Mouse (Mus musculus) hindbrain, embryonic 11.5 days (tissue): ENCODE measurements around the gene Mdm4. TPM values are rescaled to one million over a fixed set of nuclear protein-coding genes. Genes with fewer than 3 reads are reported as not detected.

Experiments used
- ATAC-seq: fragments of 200-750 bp; cut with Nextera tagmentation; 2 replicates; pipeline ENCODE4 v1.8.0; 2017; ENCODE audit warnings: mild to moderate bottlenecking, moderate TSS enrichment, moderate library complexity; ENCODE audit not compliant: low FRiP score
- DNase-seq: peaks from one replicate; pipeline ENCODE4 v3.0.0-alpha.2; 2015; ENCODE audit warnings: low spot score
- H3K27ac ChIP-seq: fragments of 300-500 bp; sonication (generic); 2 replicates; pipeline ENCODE4 v1.5.1; 2014; ENCODE audit warnings: mild to moderate bottlenecking, low read depth, low read length
- H3K27me3 ChIP-seq: fragments of 300-500 bp; sonication (generic); 2 replicates; pipeline ENCODE4 v1.6.1; 2014; ENCODE audit warnings: mild to moderate bottlenecking, low read length, moderate library complexity, mixed read lengths; ENCODE audit not compliant: control insufficient read depth, insufficient read depth
- H3K36me3 ChIP-seq: fragments of 300-500 bp; sonication (generic); 2 replicates; pipeline ENCODE4 v1.6.1; 2014; ENCODE audit warnings: mild to moderate bottlenecking, low read length, moderate library complexity, mixed read lengths; ENCODE audit not compliant: control insufficient read depth, insufficient read depth
- H3K4me1 ChIP-seq: fragments of 300-500 bp; sonication (generic); replicated peaks from 2 replicates; pipeline ENCODE4 v1.6.1; 2014; ENCODE audit warnings: low read length, mixed read lengths; ENCODE audit not compliant: control insufficient read depth, insufficient read depth
- H3K4me2 ChIP-seq: fragments of 300-500 bp; sonication (generic); replicated peaks from 2 replicates; pipeline ENCODE4 v1.6.1; 2014; ENCODE audit warnings: mild to moderate bottlenecking, low read depth, low read length
- H3K4me3 ChIP-seq: fragments of 300-500 bp; sonication (generic); 2 replicates; pipeline ENCODE4 v1.5.1; 2014; ENCODE audit warnings: low read depth, low read length
- H3K9ac ChIP-seq: fragments of 300-500 bp; sonication (generic); 2 replicates; pipeline ENCODE4 v1.6.1; 2014; ENCODE audit warnings: low read depth, low read length
- H3K9me3 ChIP-seq: fragments of 300-500 bp; sonication (generic); 2 replicates; pipeline ENCODE4 v1.6.1; 2016; ENCODE audit warnings: low read length; ENCODE audit not compliant: control insufficient read depth
- WGBS: fragments of 180-500 bp; shearing (Covaris S2); extraction: QIAGEN DNeasy Blood & Tissue Kit; methylation state at CpG from one replicate; pipeline ENCODE4 v1.1.7; 2014; 5-methylcytosine and 5-hydroxymethylcytosine counted together
- polyA plus RNA-seq: library from polyadenylated mRNA; unstranded; fragments of >200 nt; fragmentation: Nextera tagmentation; extraction: Ambion mirVana; gene quantifications from 2 replicates; pipeline ENCODE4 v1.2.1, GENCODE M21; 2014

Mdm4 gene
- polyA plus RNA-seq, 1 experiment from 2014 or later = 61.7 TPM

- 0 out of 2 replicates have a peak, but pooled peaks cover 3% of the 10 kb centered on the region for H3K36me3 ChIP-seq
These were observed 10.0 kb downstream of the Mdm4 start for GRCm38 (mm10) chr1:133020137-133020894.

GRCm38 (mm10) chr1:133019312-133019711, 11.0 kb downstream of the Mdm4 start:
- Histone ChIP-seq H3K4me1 (0 out of 2 replicates have a peak, but pooled peaks cover 1% of the 10 kb centered on the region), H3K4me2 (no peak overlapping the region), H3K27ac (no peak overlapping the region), H3K36me3 (0 out of 2 replicates have a peak, but pooled peaks cover 3% of the 10 kb centered on the region), H3K27me3 (no peaks in the 10 kb centered on the region), H3K4me3 (no peak overlapping the region), H3K9ac (no peak overlapping the region), H3K9me3 (no peaks in the 10 kb centered on the region)
- ATAC-seq (no peak), DNase-seq (no peak)

More at GRCm38 (mm10) chr1:133020137-133020894, 10.0 kb downstream of the Mdm4 start:
- H3K4me3 ChIP-seq = no peak overlapping the region
- H3K9me3 ChIP-seq = no peaks in the 10 kb centered on the region
- no peak overlapping the region for H3K27ac ChIP-seq
- no peaks in the 10 kb centered on the region for H3K27me3 ChIP-seq
- 73% methylated on average over 3 of the region's 3 CpGs for WGBS
- no peak overlapping the region for H3K9ac ChIP-seq
- H3K4me1 ChIP-seq = 0 out of 2 replicates have a peak, but pooled peaks cover 3% of the 10 kb centered on the region
- ATAC-seq (no peak), DNase-seq (no peak)
- no peak overlapping the region for H3K4me2 ChIP-seq

GRCm38 (mm10) chr1:133018580-133018979, 11.8 kb downstream of the Mdm4 start:
- 95% methylated on average over 2 of the region's 2 CpGs for whole genome bisulfite sequencing
- no peak for ATAC-seq
- Histone ChIP-seq H3K9me3 (no peaks in the 10 kb centered on the region), H3K27me3 (no peaks in the 10 kb centered on the region), H3K4me3 (no peak overlapping the region), H3K27ac (no peak overlapping the region), H3K4me1 (no peaks in the 10 kb centered on the region), H3K36me3 (0 out of 2 replicates have a peak, but pooled peaks cover 3% of the 10 kb centered on the region), H3K4me2 (no peak overlapping the region), H3K9ac (no peak overlapping the region)
- DNase-seq = no peak

GRCm38 (mm10) chr1:133016775-133017428, 13.5 kb downstream of the Mdm4 start:
- no peak overlapping the region for H3K4me2 ChIP-seq
- H3K27me3 ChIP-seq = no peaks in the 10 kb centered on the region
- H3K27ac ChIP-seq = no peak overlapping the region
- no peaks in the 10 kb centered on the region for H3K4me1 ChIP-seq
- H3K9ac ChIP-seq = no peak overlapping the region
- ATAC-seq (no peak), DNase-seq (no peak)
- no peak overlapping the region for H3K4me3 ChIP-seq
- H3K9me3 ChIP-seq = no peaks in the 10 kb centered on the region
- whole genome bisulfite sequencing = 96% methylated on average over 9 of the region's 9 CpGs
- 0 out of 2 replicates have a peak, but pooled peaks cover 3% of the 10 kb centered on the region for H3K36me3 ChIP-seq

- 0 out of 2 replicates have a peak, but pooled peaks cover 3% of the 10 kb centered on the region for H3K36me3 ChIP-seq
These were observed 16.2 kb downstream of the Mdm4 start for GRCm38 (mm10) chr1:133014196-133014595.

GRCm38 (mm10) chr1:133013331-133013730, 17.0 kb downstream of the Mdm4 start:
- Histone ChIP-seq H3K4me2 (no peak overlapping the region), H3K27me3 (no peaks in the 10 kb centered on the region), H3K9ac (no peak overlapping the region), H3K27ac (no peak overlapping the region), H3K4me1 (no peaks in the 10 kb centered on the region), H3K36me3 (0 out of 2 replicates have a peak, but pooled peaks cover 6% of the 10 kb centered on the region), H3K9me3 (no peaks in the 10 kb centered on the region), H3K4me3 (no peak overlapping the region)
- DNase-seq (peak; percentile 22), ATAC-seq (no peak)

More at GRCm38 (mm10) chr1:133014196-133014595, 16.2 kb downstream of the Mdm4 start:
- Histone ChIP-seq H3K9me3 (no peaks in the 10 kb centered on the region), H3K27me3 (no peaks in the 10 kb centered on the region), H3K4me2 (no peak overlapping the region), H3K9ac (no peak overlapping the region), H3K4me1 (no peaks in the 10 kb centered on the region), H3K27ac (no peak overlapping the region), H3K4me3 (no peak overlapping the region)
- ATAC-seq = no peak
- DNase-seq = no peak
- WGBS = 94% methylated on average over 1 of the region's 1 CpGs

- H3K9me3 ChIP-seq = no peaks in the 10 kb centered on the region
- no peak overlapping the region for H3K4me3 ChIP-seq
- WGBS = 90% methylated on average over 11 of the region's 13 CpGs
- DNase-seq (no peak), ATAC-seq (no peak)
- H3K27ac ChIP-seq = no peak overlapping the region
- no peaks in the 10 kb centered on the region for H3K27me3 ChIP-seq
- no peaks in the 10 kb centered on the region for H3K4me1 ChIP-seq
- no peak overlapping the region for H3K9ac ChIP-seq
- H3K36me3 ChIP-seq = 0 out of 2 replicates have a peak, but pooled peaks cover 3% of the 10 kb centered on the region
- H3K4me2 ChIP-seq = no peak overlapping the region
These were observed 18.2 kb downstream of the Mdm4 start for GRCm38 (mm10) chr1:133011955-133012841.

- H3K27me3 ChIP-seq = no peaks in the 10 kb centered on the region
- H3K36me3 ChIP-seq = peaks cover 5% of the 10 kb centered on the region; the same call in 1 of the 2 replicates
- no peak overlapping the region for H3K27ac ChIP-seq
- no peak overlapping the region for H3K4me2 ChIP-seq
- ATAC-seq (no peak), DNase-seq (no peak)
- no peak overlapping the region for H3K9ac ChIP-seq
- H3K4me3 ChIP-seq = no peak overlapping the region
- no peaks in the 10 kb centered on the region for H3K9me3 ChIP-seq
- H3K4me1 ChIP-seq = no peaks in the 10 kb centered on the region
- WGBS = 90% methylated on average over 3 of the region's 3 CpGs
These were observed 23.8 kb downstream of the Mdm4 start for GRCm38 (mm10) chr1:133006571-133006970.
